Mouse (Mus musculus): ENCODE results near the gene BC016579.

Gene BC016579

GRCm38 (mm10) chr16:45653934-45654332, at the start of gene BC016579:
TSS of gene BC016579 (minus strand) at chr16:45654068.
- peak; percentile 21 to 22 for DNase-seq

GRCm38 (mm10) chr16:45699301-45699700, 45.4 kb upstream of the BC016579 start:
- no peak for DNase-seq

GRCm38 (mm10) chr16:45697996-45698395, 44.1 kb upstream of the BC016579 start:
- no peak for DNase-seq

GRCm38 (mm10) chr16:45695445-45696160, 41.7 kb upstream of the BC016579 start:
- DNase-seq, result peak; percentile 30 to 47

GRCm38 (mm10) chr16:45693558-45693957, 39.7 kb upstream of the BC016579 start, which contains the start of gene Tmprss7:
TSS of gene Tmprss7 (minus strand) at chr16:45693658.
- DNase-seq, result no peak

- DNase-seq, result no peak
Measured at GRCm38 (mm10) chr16:45692851-45693250, 39.0 kb upstream of the BC016579 start.

- DNase-seq, result no peak
Measured at GRCm38 (mm10) chr16:45690178-45690577, 36.3 kb upstream of the BC016579 start.

- peak; percentile 66 to 68 for DNase-seq
Measured at GRCm38 (mm10) chr16:45686833-45687232, 33.0 kb upstream of the BC016579 start.

- no peak for DNase-seq
Measured at GRCm38 (mm10) chr16:45685295-45685694, 31.4 kb upstream of the BC016579 start.

GRCm38 (mm10) chr16:45684815-45685214, 30.9 kb upstream of the BC016579 start:
- peak; percentile 81 to 91 for DNase-seq

- DNase-seq, result no peak
Measured at GRCm38 (mm10) chr16:45676462-45676861, 22.6 kb upstream of the BC016579 start.

- no peak for DNase-seq
Measured at GRCm38 (mm10) chr16:45670005-45670404, 16.1 kb upstream of the BC016579 start.

GRCm38 (mm10) chr16:45668178-45668577, 14.3 kb upstream of the BC016579 start:
- DNase-seq, result no peak

GRCm38 (mm10) chr16:45666136-45666535, 12.3 kb upstream of the BC016579 start:
- no peak for DNase-seq

GRCm38 (mm10) chr16:45662381-45662780, 8.5 kb upstream of the BC016579 start:
- no peak for DNase-seq

GRCm38 (mm10) chr16:45659596-45659995, 5.7 kb upstream of the BC016579 start:
- peak; percentile 31 to 46 for DNase-seq

- no peak for DNase-seq
Measured at GRCm38 (mm10) chr16:45658248-45658647, 4.4 kb upstream of the BC016579 start.

GRCm38 (mm10) chr16:45657574-45658159, 3.8 kb upstream of the BC016579 start:
- DNase-seq, result no peak

- no peak for DNase-seq
Measured at GRCm38 (mm10) chr16:45654465-45654864, 597 bp upstream of the BC016579 start.

- no peak for DNase-seq
Measured at GRCm38 (mm10) chr16:45653009-45653933, 597 bp downstream of the BC016579 start.

- no peak for DNase-seq
Measured at GRCm38 (mm10) chr16:45651497-45651896, 2.4 kb downstream of the BC016579 start.

GRCm38 (mm10) chr16:45644380-45644779, 9.5 kb downstream of the BC016579 start:
- peak; percentile 22 to 27 for DNase-seq

GRCm38 (mm10) chr16:45643944-45644343, 9.9 kb downstream of the BC016579 start:
- no peak for DNase-seq
